Mouse (Mus musculus) G1E (cell line): ENCODE data around the gene Aste1. TPM values are rescaled to one million over a fixed set of nuclear protein-coding genes. Genes with fewer than 3 reads are reported as not detected.

ENCODE experiments used
- ATAC-seq: 2 replicates; pipeline ENCODE4 v1.8.0; 2016; ENCODE audit warnings: mild to moderate bottlenecking; ENCODE audit not compliant: insufficient number of reproducible peaks, poor library complexity, low FRiP score, severe bottlenecking; ENCODE audit errors: extremely low read depth
- DNase-seq: peaks from one replicate; pipeline ENCODE4 v3.0.0; 2012; ENCODE audit warnings: low spot score
- H3K27me3 ChIP-seq: 2 replicates; pipeline ENCODE4 v1.6.1; 2012; ENCODE audit warnings: mild to moderate bottlenecking, low read length, inconsistent platforms; ENCODE audit not compliant: insufficient read depth
- H3K36me3 ChIP-seq: replicated peaks from 2 replicates; pipeline ENCODE3; 2012; ENCODE audit warnings: mild to moderate bottlenecking, inconsistent platforms
- H3K4me1 ChIP-seq: 2 replicates; pipeline ENCODE4 v1.6.1; 2012; ENCODE audit warnings: low read depth, low read length, inconsistent platforms, mixed read lengths; ENCODE audit not compliant: insufficient read depth
- H3K4me3 ChIP-seq: 2 replicates; pipeline ENCODE4 v1.5.1; 2012; ENCODE audit warnings: low read depth, mild to moderate bottlenecking, inconsistent platforms, low read length, moderate library complexity, mixed read lengths
- H3K9me3 ChIP-seq: replicated peaks from 2 replicates; pipeline ENCODE4 v1.6.1; 2012; ENCODE audit warnings: inconsistent platforms
- CTCF ChIP-seq: IDR thresholded peaks from 2 replicates; pipeline ENCODE4 v1.5.1; 2012; ENCODE audit warnings: low read depth, low read length, inconsistent platforms, mixed read lengths
- GATA1 ChIP-seq: IDR thresholded peaks from 2 replicates; pipeline ENCODE4 v1.6.1; 2012; ENCODE audit warnings: borderline replicate concordance, low read length, inconsistent platforms, mixed read lengths
- GATA2 ChIP-seq: IDR thresholded peaks from 2 replicates; pipeline ENCODE4 v1.6.1; 2012; ENCODE audit warnings: low read depth, low read length, inconsistent platforms, borderline replicate concordance
- POLR2AphosphoS5 ChIP-seq: IDR thresholded peaks from 2 replicates; pipeline ENCODE4 v1.6.1; 2012; ENCODE audit warnings: low read depth, low read length, inconsistent platforms; ENCODE audit not compliant: insufficient replicate concordance
- TAL1 ChIP-seq: conservative IDR thresholded peaks from 2 replicates; pipeline ENCODE4 v1.6.1; 2012; ENCODE audit warnings: low read depth, low read length, inconsistent platforms, mixed read lengths
- polyA plus RNA-seq: library from polyadenylated mRNA; stranded (reverse); fragments of >175 nt; gene quantifications from 2 replicates; pipeline ENCODE4 v1.2.3, GENCODE M21; 2012
- total RNA-seq, 2 experiments: library from RNA; stranded (forward) in 1 of 2; stranded (reverse) in 1 of 2; fragments of 200-1000 nt in 1 of 2; fragments of >200 nt in 1 of 2; fragmentation: Nextera tagmentation in 1 of 2; gene quantifications; 2 replicates each; pipeline ENCODE4 v1.2.3; 2014 to 2017

Aste1 gene
- total and polyA plus RNA-seq, 3 experiments, result 2.6 to 27.9 (median 23.9) TPM

DNA sequence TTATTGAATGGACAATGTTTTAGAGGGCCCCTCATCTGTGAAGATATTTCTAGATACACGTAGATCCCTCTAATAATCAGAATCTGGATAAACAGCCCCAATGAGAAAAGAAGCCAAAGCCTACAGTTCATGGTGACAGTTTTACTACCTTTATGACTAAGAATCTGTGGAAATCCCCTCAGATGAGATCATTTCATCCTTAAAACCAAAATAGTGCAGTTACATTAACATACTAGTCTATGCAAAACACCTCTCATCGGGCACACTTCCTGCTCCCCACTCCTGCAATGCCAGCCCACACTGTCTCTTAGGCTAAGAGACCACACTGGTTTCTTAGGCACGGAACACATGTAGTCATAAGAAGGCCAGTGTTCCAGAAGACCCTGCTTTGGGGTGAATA is 26.6 kb upstream of the Aste1 start:
- no peak for TF ChIP-seq TAL1
- TF ChIP-seq CTCF, result no peak
- TF ChIP-seq GATA2, result no peak
- no peak for TF ChIP-seq POLR2AphosphoS5
- TF ChIP-seq GATA1, result no peak

GRCm38 (mm10) chr9:105374361-105374760 is 20.8 kb upstream of the Aste1 start:
- Histone ChIP-seq H3K27me3 (no peaks in the 10 kb centered on the region), H3K36me3 (no peaks in the 10 kb centered on the region), H3K9me3 (no peaks in the 10 kb centered on the region), H3K4me1 (no peaks in the 10 kb centered on the region), H3K4me3 (no peak overlapping the region)
- TF ChIP-seq GATA1, result no peak
- no peak for TF ChIP-seq GATA2
- TF ChIP-seq TAL1, result no peak
- TF ChIP-seq CTCF, result no peak
- TF ChIP-seq POLR2AphosphoS5, result no peak
- DNase-seq (no peak), ATAC-seq (no peak)

More for the DNA sequence above, 26.6 kb upstream of the Aste1 start:
- no peaks in the 10 kb centered on the region for H3K36me3 ChIP-seq
- no peaks in the 10 kb centered on the region for H3K27me3 ChIP-seq
- no peaks in the 10 kb centered on the region for H3K9me3 ChIP-seq
- DNase-seq (no peak), ATAC-seq (no peak)
- H3K4me3 ChIP-seq, result no peak overlapping the region
- no peaks in the 10 kb centered on the region for H3K4me1 ChIP-seq

- Histone ChIP-seq H3K4me3 (no peak overlapping the region), H3K9me3 (no peaks in the 10 kb centered on the region), H3K27me3 (no peaks in the 10 kb centered on the region), H3K4me1 (no peaks in the 10 kb centered on the region), H3K36me3 (no peaks in the 10 kb centered on the region)
- ATAC-seq (no peak), DNase-seq (no peak)
- no peak for TF ChIP-seq GATA1
- TF ChIP-seq GATA2, result no peak
- no peak for TF ChIP-seq POLR2AphosphoS5
- no peak for TF ChIP-seq TAL1
Observed at GRCm38 (mm10) chr9:105376411-105376810, 18.8 kb upstream of the Aste1 start.

- no peak for TF ChIP-seq POLR2AphosphoS5
- TF ChIP-seq GATA1, result no peak
- TF ChIP-seq GATA2, result no peak
- TF ChIP-seq CTCF, result no peak
- no peak for TF ChIP-seq TAL1
- DNase-seq, result no peak
- Histone ChIP-seq H3K4me1 (no peaks in the 10 kb centered on the region), H3K4me3 (no peak overlapping the region), H3K36me3 (no peaks in the 10 kb centered on the region), H3K9me3 (no peaks in the 10 kb centered on the region), H3K27me3 (no peaks in the 10 kb centered on the region)
- ATAC-seq, result no peak
Observed at GRCm38 (mm10) chr9:105376954-105377530, 18.1 kb upstream of the Aste1 start.

GRCm38 (mm10) chr9:105377622-105378021 is 17.6 kb upstream of the Aste1 start:
- no peak for ATAC-seq
- Histone ChIP-seq H3K9me3 (no peaks in the 10 kb centered on the region), H3K4me1 (no peaks in the 10 kb centered on the region), H3K4me3 (no peak overlapping the region), H3K36me3 (no peaks in the 10 kb centered on the region), H3K27me3 (no peaks in the 10 kb centered on the region)
- no peak for TF ChIP-seq CTCF
- TF ChIP-seq POLR2AphosphoS5, result no peak
- TF ChIP-seq TAL1, result no peak
- TF ChIP-seq GATA1, result no peak
- no peak for TF ChIP-seq GATA2
- no peak for DNase-seq

- no peak for TF ChIP-seq GATA1
- no peak for TF ChIP-seq POLR2AphosphoS5
- TF ChIP-seq TAL1, result no peak
- no peak for TF ChIP-seq GATA2
- TF ChIP-seq CTCF, result no peak
- Histone ChIP-seq H3K4me1 (no peaks in the 10 kb centered on the region), H3K4me3 (no peak overlapping the region), H3K9me3 (no peaks in the 10 kb centered on the region), H3K27me3 (no peaks in the 10 kb centered on the region), H3K36me3 (no peaks in the 10 kb centered on the region)
- ATAC-seq (no peak), DNase-seq (no peak)
Observed at GRCm38 (mm10) chr9:105379533-105380145, 15.6 kb upstream of the Aste1 start.
